Mouse (Mus musculus) lung, postnatal 10 days (tissue): ENCODE data around the gene Ddah1.
A peak's percentile ranks its signal among the peaks of the same experiment; 100 is the strongest.

Source experiments
- DNase-seq: peaks from one replicate; pipeline ENCODE4 v3.0.0; 2021

Gene Ddah1

DNA sequence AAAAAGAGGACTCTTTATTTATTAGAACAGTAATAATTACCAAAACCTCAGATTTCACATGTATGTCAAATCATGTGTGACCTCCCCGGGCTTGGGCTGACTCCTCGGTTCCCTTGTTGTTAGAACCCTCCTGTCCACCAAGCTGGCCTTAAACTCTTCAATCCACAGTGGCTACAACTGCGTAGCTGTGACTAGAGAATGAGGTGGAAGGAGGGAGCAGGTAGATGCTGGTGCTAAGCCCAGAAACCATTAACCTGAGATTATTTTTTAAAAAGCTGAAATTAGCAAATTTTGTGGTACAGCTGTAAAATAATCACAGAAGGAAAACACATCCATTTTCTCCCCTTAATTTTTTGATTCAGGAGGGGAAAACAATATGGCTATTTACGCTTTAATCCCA, 10.0 kb downstream of the Ddah1 start:
- no peak for DNase-seq

- DNase-seq = no peak
Observed at GRCm38 (mm10) chr3:145773384-145773783, 14.9 kb downstream of the Ddah1 start.

GRCm38 (mm10) chr3:145774336-145774735, 15.9 kb downstream of the Ddah1 start:
- peak; percentile 72 for DNase-seq

- no peak for DNase-seq
Observed at GRCm38 (mm10) chr3:145775236-145775635, 16.8 kb downstream of the Ddah1 start.

DNA sequence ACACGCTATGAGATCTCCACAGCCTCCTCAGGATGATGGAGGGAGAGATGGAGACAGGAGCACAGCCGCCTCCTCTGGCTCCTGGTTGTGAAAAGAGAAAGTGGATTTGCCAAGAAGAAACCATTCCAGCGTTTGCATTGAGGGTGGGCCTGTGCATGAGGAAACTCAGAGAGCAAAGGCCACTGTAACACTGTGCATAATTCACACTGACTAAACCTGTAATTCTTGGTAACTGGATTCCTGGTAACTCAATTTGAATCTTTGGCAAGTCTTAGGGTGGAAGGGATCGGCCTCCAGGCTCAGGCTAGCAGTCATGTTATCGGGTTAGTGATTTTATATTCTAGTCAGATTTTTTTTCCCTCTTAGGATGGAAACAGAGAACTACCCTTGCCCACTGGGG, 17.4 kb downstream of the Ddah1 start:
- DNase-seq = no peak

GRCm38 (mm10) chr3:145777006-145777405, 18.5 kb downstream of the Ddah1 start:
- no peak for DNase-seq

GRCm38 (mm10) chr3:145778406-145778922, 20.0 kb downstream of the Ddah1 start:
- DNase-seq = no peak

GRCm38 (mm10) chr3:145779279-145779973, 21.0 kb downstream of the Ddah1 start:
- DNase-seq = peak; percentile 37

- DNase-seq = no peak
Observed at GRCm38 (mm10) chr3:145780784-145781442, 22.4 kb downstream of the Ddah1 start.

DNA sequence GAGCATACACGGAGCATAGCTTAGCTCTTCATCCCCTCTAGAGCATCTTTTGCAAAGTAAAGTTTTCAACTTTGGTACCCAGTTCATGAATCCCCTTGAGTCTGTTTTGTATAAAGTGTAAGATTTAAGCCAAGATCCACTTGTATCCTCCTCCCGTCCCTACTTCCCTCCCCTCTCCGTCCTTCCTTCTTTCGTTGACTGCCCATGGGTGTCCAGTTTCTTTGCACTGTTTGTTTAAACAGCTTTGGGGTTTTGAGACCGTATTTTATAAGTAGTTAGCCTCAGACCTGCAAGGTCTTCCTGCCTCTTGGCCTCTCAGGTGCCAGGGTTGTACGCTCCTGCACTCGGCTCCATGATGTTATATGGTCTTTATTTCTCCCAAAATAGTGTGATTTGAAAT, 26.8 kb downstream of the Ddah1 start:
- DNase-seq = no peak

- DNase-seq = peak; percentile 42
Observed at GRCm38 (mm10) chr3:145787303-145787702, 28.8 kb downstream of the Ddah1 start.

- no peak for DNase-seq
Observed at GRCm38 (mm10) chr3:145789114-145789513, 30.6 kb downstream of the Ddah1 start.

GRCm38 (mm10) chr3:145790233-145790632, 31.8 kb downstream of the Ddah1 start:
- DNase-seq = no peak

- no peak for DNase-seq
Observed at GRCm38 (mm10) chr3:145790709-145791108, 32.2 kb downstream of the Ddah1 start.

DNA sequence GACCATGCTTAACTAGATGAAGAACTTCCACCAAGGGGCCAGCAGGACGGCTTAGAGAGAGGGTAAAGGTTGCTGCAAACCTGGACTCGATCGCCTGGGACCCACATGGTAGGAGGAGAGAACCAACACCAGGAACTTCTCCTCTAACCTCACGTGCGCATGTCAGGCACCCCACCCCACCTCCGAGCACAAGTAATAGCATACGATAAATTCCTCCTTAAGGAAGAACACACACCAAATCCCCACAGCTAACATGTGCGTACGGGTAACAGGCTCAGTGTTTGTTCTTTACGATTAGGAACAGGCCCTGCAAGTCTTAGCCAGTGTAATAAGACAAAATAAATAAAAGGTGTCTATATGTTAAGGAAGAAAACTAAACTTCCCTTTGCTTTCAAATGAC, 35.9 kb downstream of the Ddah1 start:
- no peak for DNase-seq

DNA sequence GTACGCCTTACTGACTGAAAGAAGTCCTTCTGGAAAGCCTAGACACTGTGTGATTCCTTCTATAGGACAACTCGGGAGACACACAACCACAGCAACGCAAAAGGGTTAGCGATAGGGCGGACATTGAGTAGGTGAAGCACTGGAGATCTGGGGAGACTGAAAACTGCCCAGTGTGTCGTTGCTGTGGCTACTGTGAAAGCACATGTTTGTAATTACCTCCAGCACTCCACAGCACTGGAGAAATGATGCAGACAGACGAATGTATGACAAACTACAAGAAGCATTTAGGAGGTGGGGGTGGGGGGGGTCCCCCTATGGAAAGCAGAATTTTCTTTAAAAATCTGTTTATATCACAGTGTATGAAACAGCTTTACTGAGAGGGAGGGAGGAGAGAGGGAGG, 37.4 kb downstream of the Ddah1 start:
- no peak for DNase-seq

DNA sequence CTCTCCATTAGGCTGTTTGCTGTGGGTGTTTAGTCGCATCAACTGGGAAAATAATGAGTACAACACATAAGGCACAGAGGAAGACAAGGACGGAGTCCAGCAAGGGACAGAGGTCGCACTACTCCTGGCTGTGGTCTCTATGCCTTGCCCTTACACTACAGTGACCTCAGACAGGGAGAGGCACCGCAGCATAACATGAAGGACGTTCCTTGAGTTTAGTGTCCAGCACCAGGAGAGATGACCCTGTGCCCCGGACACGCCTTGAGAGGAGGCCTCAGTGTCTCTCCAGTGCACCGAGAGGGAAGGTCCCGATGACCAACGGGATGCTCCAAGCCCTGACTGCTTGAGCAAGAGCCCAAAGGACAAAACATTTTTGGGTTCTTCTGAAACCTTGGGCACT, 39.6 kb downstream of the Ddah1 start:
- DNase-seq = no peak

DNA sequence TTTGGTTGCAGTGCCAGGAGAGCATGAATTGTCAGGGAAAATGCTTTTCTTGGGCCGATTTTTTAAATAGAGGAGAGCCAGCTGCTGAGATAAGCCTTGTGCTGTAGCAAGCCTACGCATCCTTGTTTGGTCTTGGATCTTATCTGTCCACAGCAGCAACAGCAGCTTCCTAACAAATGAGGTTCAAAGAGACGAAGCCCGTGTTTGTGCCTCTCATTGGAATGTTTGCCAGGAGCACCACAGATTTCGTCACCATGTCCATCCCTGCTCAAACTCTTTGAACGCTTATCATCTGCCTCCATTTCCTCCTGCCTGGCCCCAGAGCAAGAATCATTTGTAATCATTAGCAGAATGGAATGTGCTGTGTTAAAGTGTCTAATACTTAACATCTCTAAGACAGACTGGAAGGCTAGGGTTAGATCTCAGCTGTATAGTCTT, 40.3 kb downstream of the Ddah1 start:
- peak; percentile 84 for DNase-seq

GRCm38 (mm10) chr3:145799365-145799764, 40.9 kb downstream of the Ddah1 start:
- DNase-seq = no peak

DNA sequence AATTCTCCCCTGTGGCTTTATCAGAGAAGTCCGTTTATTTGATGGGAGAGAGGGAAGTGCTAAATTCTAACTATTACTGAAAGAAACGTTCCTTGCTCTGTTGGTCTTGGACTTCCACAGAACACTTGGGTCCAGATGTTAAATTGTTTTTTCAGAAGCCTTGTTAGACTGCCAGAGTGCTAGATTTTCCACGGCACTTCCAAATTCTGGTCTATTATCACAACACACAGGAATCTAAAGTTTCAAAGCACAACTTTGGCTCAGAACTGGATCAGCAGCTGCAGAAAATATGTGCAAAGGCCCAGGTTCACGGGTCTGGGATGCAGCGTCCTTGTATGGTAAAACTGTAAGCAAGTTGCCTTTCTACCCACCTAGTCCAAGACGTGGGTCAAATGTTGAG, 43.6 kb downstream of the Ddah1 start:
- peak; percentile 30 for DNase-seq

DNA sequence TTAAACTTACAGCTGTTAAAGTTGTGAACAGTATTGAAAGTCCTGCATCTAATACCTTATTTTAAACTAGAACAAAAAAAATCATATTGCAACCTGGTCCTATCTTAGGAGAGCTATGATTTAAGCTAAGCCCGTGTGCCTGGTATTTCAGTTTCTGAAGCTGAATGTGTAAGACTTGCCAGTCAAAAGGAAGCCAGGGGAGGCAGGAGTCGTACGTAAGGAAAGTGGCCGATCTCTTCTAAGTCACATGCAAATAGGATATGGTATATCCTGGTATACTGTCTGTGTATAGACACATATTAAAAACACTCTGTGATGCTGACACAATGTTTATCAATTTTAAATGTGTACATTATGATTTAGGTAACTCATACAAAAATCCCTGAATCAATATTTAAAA, 47.4 kb downstream of the Ddah1 start:
- no peak for DNase-seq

GRCm38 (mm10) chr3:145806502-145806901, 48.0 kb downstream of the Ddah1 start:
- no peak for DNase-seq

GRCm38 (mm10) chr3:145816807-145817206, 58.3 kb downstream of the Ddah1 start:
- peak; percentile 74 for DNase-seq

DNA sequence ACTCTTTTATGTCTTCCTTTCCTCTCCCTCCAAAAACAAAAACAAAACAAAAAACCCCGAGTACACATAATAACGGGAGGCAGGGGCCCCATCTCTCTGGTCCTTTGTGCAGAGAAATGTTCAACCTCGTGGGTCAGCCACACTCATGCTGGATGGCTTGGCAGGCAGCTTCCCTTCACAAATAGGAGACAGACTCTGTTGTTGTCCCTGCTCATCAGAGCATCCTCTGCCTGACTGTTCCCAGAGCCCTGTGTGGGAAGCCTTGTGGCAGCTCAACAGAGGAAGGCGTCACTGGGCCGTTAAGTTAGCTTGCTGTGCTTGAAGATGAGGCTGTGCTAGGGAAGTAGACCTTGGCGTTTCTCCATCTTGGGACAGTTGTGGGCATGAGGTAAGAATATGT, 58.8 kb downstream of the Ddah1 start:
- DNase-seq = peak; percentile 31
